Mouse (Mus musculus) embryonic facial prominence, embryonic 14.5 days (tissue): ENCODE results near the gene Col1a1. TPM values are rescaled to one million over a fixed set of nuclear protein-coding genes. Genes with fewer than 3 reads are reported as not detected.

Experiments used
- ATAC-seq: fragments of 200-750 bp; cut with Nextera tagmentation; 2 replicates; pipeline ENCODE4 v1.8.0; 2017; ENCODE audit warnings: low read depth, moderate number of reproducible peaks, moderate TSS enrichment
- DNase-seq: peaks from one replicate; pipeline ENCODE4 v3.0.0-alpha.2; 2015; ENCODE audit warnings: low spot score
- H3K27ac ChIP-seq: fragments of 300-500 bp; sonication (generic); replicated peaks from 2 replicates; pipeline ENCODE4 v1.5.1; 2014; ENCODE audit warnings: low read depth, mild to moderate bottlenecking, low read length, moderate library complexity
- H3K27me3 ChIP-seq: fragments of 300-500 bp; sonication (generic); replicated peaks from 2 replicates; pipeline ENCODE4 v1.6.1; 2014; ENCODE audit warnings: low read length; ENCODE audit not compliant: control insufficient read depth, insufficient read depth
- H3K36me3 ChIP-seq: fragments of 300-500 bp; sonication (generic); 2 replicates; pipeline ENCODE4 v1.6.1; 2014; ENCODE audit warnings: low read length, mixed read lengths; ENCODE audit not compliant: control insufficient read depth, insufficient read depth
- H3K4me1 ChIP-seq: fragments of 300-500 bp; sonication (generic); 2 replicates; pipeline ENCODE4 v1.6.1; 2014; ENCODE audit warnings: antibody characterized with exemption, low read length; ENCODE audit not compliant: control insufficient read depth, insufficient read depth
- H3K4me2 ChIP-seq: fragments of 300-500 bp; sonication (generic); 2 replicates; pipeline ENCODE4 v1.6.1; 2014; ENCODE audit warnings: low read depth, mild to moderate bottlenecking, low read length, moderate library complexity, mixed read lengths
- H3K4me3 ChIP-seq: fragments of 300-500 bp; sonication (generic); 2 replicates; pipeline ENCODE4 v1.5.1; 2014; ENCODE audit warnings: low read depth, mild to moderate bottlenecking, low read length
- H3K9ac ChIP-seq: fragments of 300-500 bp; sonication (generic); 2 replicates; pipeline ENCODE4 v1.6.1; 2014; ENCODE audit warnings: low read depth, mild to moderate bottlenecking, low read length, moderate library complexity, mixed read lengths
- H3K9me3 ChIP-seq: fragments of 300-500 bp; sonication (generic); 2 replicates; pipeline ENCODE4 v1.6.1; 2016; ENCODE audit warnings: low read length; ENCODE audit not compliant: control insufficient read depth
- WGBS: fragments of 180-500 bp; shearing (Covaris S2); extraction: QIAGEN DNeasy Blood & Tissue Kit; methylation state at CpG from one replicate; pipeline ENCODE4 v1.1.7; 2014; 5-methylcytosine and 5-hydroxymethylcytosine counted together
- polyA plus RNA-seq: library from polyadenylated mRNA; unstranded; fragments of >200 nt; fragmentation: Nextera tagmentation; extraction: Ambion mirVana; gene quantifications from 2 replicates; pipeline ENCODE4 v1.2.1, GENCODE M21; 2014

Gene Col1a1
- polyA plus RNA-seq, 1 experiment from 2014 or later: 4,731 TPM

- DNase-seq (peak; percentile 62), ATAC-seq (peak; percentile 30; the same call in 1 of the 2 replicates)
- Histone ChIP-seq H3K4me1 (peaks cover 33% of the 10 kb centered on the region), H3K4me3 (no peak overlapping the region), H3K4me2 (no peak overlapping the region), H3K9me3 (no peaks in the 10 kb centered on the region), H3K36me3 (no peaks in the 10 kb centered on the region), H3K9ac (peak overlapping the region; percentile 30; the same call in 1 of the 2 replicates), H3K27ac (peak overlapping the region; percentile 62), H3K27me3 (no peaks in the 10 kb centered on the region)
- 22% methylated on average over 9 of the region's 16 CpGs for WGBS
Observed at GRCm38 (mm10) chr11:94915675-94916403, 20.2 kb upstream of the Col1a1 start.

- WGBS: 37% methylated on average over 4 of the region's 4 CpGs
- Histone ChIP-seq H3K4me1 (peaks cover 33% of the 10 kb centered on the region), H3K27ac (peak overlapping the region; percentile 62), H3K9ac (no peak overlapping the region), H3K27me3 (no peaks in the 10 kb centered on the region), H3K9me3 (no peaks in the 10 kb centered on the region), H3K36me3 (no peaks in the 10 kb centered on the region), H3K4me3 (no peak overlapping the region), H3K4me2 (no peak overlapping the region)
- ATAC-seq: peak; percentile 61
- peak; percentile 71 for DNase-seq
Observed at GRCm38 (mm10) chr11:94916477-94916876, 19.5 kb upstream of the Col1a1 start.

- peaks cover 33% of the 10 kb centered on the region for H3K4me1 ChIP-seq
- H3K4me2 ChIP-seq: no peak overlapping the region
Observed at GRCm38 (mm10) chr11:94917717-94918116, 18.3 kb upstream of the Col1a1 start.

GRCm38 (mm10) chr11:94920996-94921401 is 15.0 kb upstream of the Col1a1 start:
- Histone ChIP-seq H3K9ac (no peak overlapping the region), H3K9me3 (no peaks in the 10 kb centered on the region), H3K4me3 (no peak overlapping the region), H3K27me3 (no peaks in the 10 kb centered on the region), H3K27ac (no peak overlapping the region), H3K4me2 (no peak overlapping the region), H3K4me1 (peaks cover 18% of the 10 kb centered on the region; the same call in 1 of the 2 replicates), H3K36me3 (no peaks in the 10 kb centered on the region)
- ATAC-seq (no peak), DNase-seq (no peak)
- WGBS: 29% methylated on average over 6 of the region's 6 CpGs

More at GRCm38 (mm10) chr11:94917717-94918116, 18.3 kb upstream of the Col1a1 start:
- Histone ChIP-seq H3K4me3 (no peak overlapping the region), H3K9me3 (no peaks in the 10 kb centered on the region), H3K36me3 (no peaks in the 10 kb centered on the region), H3K27me3 (no peaks in the 10 kb centered on the region), H3K9ac (no peak overlapping the region), H3K27ac (peak overlapping the region; percentile 62)
- ATAC-seq: no peak
- DNase-seq: no peak
- WGBS: 66% methylated on average over 6 of the region's 6 CpGs

GRCm38 (mm10) chr11:94924977-94925376 is 11.0 kb upstream of the Col1a1 start:
- Histone ChIP-seq H3K27ac (no peak overlapping the region), H3K4me3 (no peak overlapping the region), H3K27me3 (no peaks in the 10 kb centered on the region), H3K36me3 (no peaks in the 10 kb centered on the region), H3K4me2 (no peak overlapping the region), H3K9me3 (no peaks in the 10 kb centered on the region), H3K4me1 (peaks cover 23% of the 10 kb centered on the region), H3K9ac (no peak overlapping the region)
- 92% methylated on average over 4 of the region's 4 CpGs for WGBS
- DNase-seq: no peak
- ATAC-seq: no peak

- WGBS: 58% methylated on average over 11 of the region's 11 CpGs
- ATAC-seq: no peak
- no peak overlapping the region for H3K4me3 ChIP-seq
- 0 out of 2 replicates have a peak overlapping the region, but pooled peaks have one; percentile 31 for H3K27ac ChIP-seq
- H3K9ac ChIP-seq: no peak overlapping the region
- H3K9me3 ChIP-seq: no peaks in the 10 kb centered on the region
- peak; percentile 27 for DNase-seq
- no peaks in the 10 kb centered on the region for H3K36me3 ChIP-seq
- no peak overlapping the region for H3K4me2 ChIP-seq
- H3K4me1 ChIP-seq: peaks cover 29% of the 10 kb centered on the region
- no peaks in the 10 kb centered on the region for H3K27me3 ChIP-seq
Observed at GRCm38 (mm10) chr11:94926431-94926830, 9.6 kb upstream of the Col1a1 start.

GRCm38 (mm10) chr11:94927771-94928291 is 8.2 kb upstream of the Col1a1 start:
- WGBS: 13% methylated on average over 5 of the region's 5 CpGs
- no peaks in the 10 kb centered on the region for H3K9me3 ChIP-seq
- peak; percentile 52 for DNase-seq
- peak overlapping the region; percentile 5; the same call in 1 of the 2 replicates for H3K9ac ChIP-seq
- no peaks in the 10 kb centered on the region for H3K36me3 ChIP-seq
- ATAC-seq: no peak
- no peak overlapping the region for H3K4me3 ChIP-seq
- H3K27me3 ChIP-seq: no peaks in the 10 kb centered on the region
- H3K4me1 ChIP-seq: peaks cover 38% of the 10 kb centered on the region
- H3K27ac ChIP-seq: peak overlapping the region; percentile 94
- 0 out of 2 replicates have a peak overlapping the region, but pooled peaks have one; percentile 39 for H3K4me2 ChIP-seq

- Histone ChIP-seq H3K27me3 (no peaks in the 10 kb centered on the region), H3K4me3 (peak overlapping the region; percentile 10; the same call in 1 of the 2 replicates), H3K4me2 (peak overlapping the region; percentile 39), H3K27ac (peak overlapping the region; percentile 94), H3K9me3 (no peaks in the 10 kb centered on the region), H3K4me1 (peaks cover 45% of the 10 kb centered on the region), H3K36me3 (no peaks in the 10 kb centered on the region), H3K9ac (peak overlapping the region; percentile 47)
- WGBS: 7% methylated on average over 7 of the region's 13 CpGs
- ATAC-seq (peak; percentile 94), DNase-seq (peak; percentile 96)
Observed at GRCm38 (mm10) chr11:94928820-94929219, 7.2 kb upstream of the Col1a1 start.
